In genomic region chr19:22572849-22573248, GRCm38 (mm10) we compare ENCODE assay signal across 22 mouse cellular contexts.
DNase-seq lines count a peak whose midpoint lies in the region; ATAC-seq lines count a peak whose summit lies in the region.
"Had no signal": no experiment of that assay in that cellular context is flagged by ENCODE, and none has a peak within 500 bp of the region (broad histone marks: within the 10 kb centered on the region; RNA-seq: fewer than 3 reads in every experiment).

No protein-coding gene starts in this region.

- peak; percentile 24 for DNase-seq in layer of hippocampus, adult 11-12 months (ENCODE audit: low spot score)
- no peak for DNase-seq in layer of hippocampus, postnatal 25 days (ENCODE audit: extremely low spot score in 1 of 2, low spot score in 1 of 2)
- DNase-seq in layer of hippocampus, postnatal 36 days, result peak; percentile 16 to 26
- no peak for DNase-seq in layer of hippocampus, adult 8-10 months (ENCODE audit: low spot score in 2 of 2)
- DNase-seq in brain, adult 2 months (ENCODE audit: low read depth, low spot score), result peak; percentile 66
- DNase-seq: adrenal gland, postnatal 10 days; adrenal gland, postnatal 36 days; B cell, adult 2 months; cerebellum, adult 11 months; cerebellum, adult 2 months; cerebellum, adult 9-11 months; cerebellum, postnatal 25 days; forebrain, postnatal 0 days; gastrocnemius, postnatal 10 days; gastrocnemius, postnatal 36 days; heart, adult 2 months; heart, postnatal 14 days; heart, postnatal 4 days had no signal

- ATAC-seq in monocyte, adult 5-6 weeks (replicated peaks; ENCODE audit: insufficient number of reproducible peaks, low FRiP score, low TSS enrichment, poor library complexity, severe bottlenecking), result no peak
- ATAC-seq: forebrain, embryonic 14.5 days; forebrain, postnatal 0 days; hindbrain, postnatal 0 days; Patski had no signal

Comparison
In these comparisons a context has a peak if more than half of its experiments do, and no peak if none do; other contexts are left out.
1. DNase-seq: peak in layer of hippocampus, adult 11-12 months (single experiment), layer of hippocampus, postnatal 36 days (2 of 2) and brain, adult 2 months (single experiment); none in layer of hippocampus, postnatal 25 days (0 of 2) and layer of hippocampus, adult 8-10 months (0 of 2).